Mouse (Mus musculus) testis, adult 2 months (tissue): ENCODE results near the gene Jph3. TPM values are rescaled to one million over a fixed set of nuclear protein-coding genes. Genes with fewer than 3 reads are reported as not detected.

ENCODE experiments used
- H3K27ac ChIP-seq: fragments of 200-500 bp; 2 replicates; pipeline ENCODE4 v1.5.1; 2012; ENCODE audit warnings: low read depth, low read length; ENCODE audit not compliant: control insufficient read depth, insufficient read depth
- H3K27me3 ChIP-seq: fragments of 200-500 bp; 2 replicates; pipeline ENCODE4 v1.6.1; 2012; ENCODE audit warnings: mild to moderate bottlenecking, low read length, moderate library complexity; ENCODE audit not compliant: control insufficient read depth, insufficient read depth
- H3K36me3 ChIP-seq: fragments of 200-500 bp; 2 replicates; pipeline ENCODE4 v1.6.1; 2012; ENCODE audit warnings: mild to moderate bottlenecking, low read length; ENCODE audit not compliant: control insufficient read depth, insufficient read depth
- H3K4me1 ChIP-seq: fragments of 200-500 bp; 2 replicates; pipeline ENCODE4 v1.6.1; 2012; ENCODE audit warnings: low read length; ENCODE audit not compliant: control insufficient read depth, insufficient read depth
- H3K4me3 ChIP-seq: fragments of 200-500 bp; 2 replicates; pipeline ENCODE4 v1.5.1; 2012; ENCODE audit warnings: low read depth, mild to moderate bottlenecking, low read length, moderate library complexity, mixed read lengths; ENCODE audit not compliant: control insufficient read depth
- CTCF ChIP-seq: fragments of 200-500 bp; IDR thresholded peaks from 2 replicates; pipeline ENCODE4 v1.5.1; 2012; ENCODE audit warnings: low read depth, mild to moderate bottlenecking, inconsistent platforms, low read length, moderate library complexity; ENCODE audit not compliant: control insufficient read depth, insufficient read depth, insufficient replicate concordance
- POLR2A ChIP-seq: fragments of 200-500 bp; IDR thresholded peaks from 2 replicates; pipeline ENCODE4 v1.6.1; 2012; ENCODE audit warnings: low read depth, mild to moderate bottlenecking, inconsistent platforms, low read length, moderate library complexity; ENCODE audit not compliant: control insufficient read depth
- polyA plus RNA-seq: library from polyadenylated mRNA; depleted of rRNA; stranded (reverse); fragments of >200 nt; gene quantifications from 2 replicates; pipeline ENCODE4 v1.2.3, GENCODE M21; 2012; rRNA removed

Gene Jph3
- polyA plus RNA-seq, 1 experiment = 3.1 TPM

- Histone ChIP-seq H3K27ac (no peak overlapping the region), H3K36me3 (no peaks in the 10 kb centered on the region), H3K27me3 (no peaks in the 10 kb centered on the region), H3K4me3 (no peak overlapping the region), H3K4me1 (peaks cover 4% of the 10 kb centered on the region; the same call in 1 of the 2 replicates)
- peak; percentile 97 for TF ChIP-seq CTCF
- no peak for TF ChIP-seq POLR2A
Observed at GRCm38 (mm10) chr8:121841242-121841641, 111.8 kb downstream of the Jph3 start.

- H3K36me3 ChIP-seq = no peaks in the 10 kb centered on the region
Observed at GRCm38 (mm10) chr8:121842064-121842955, 112.9 kb downstream of the Jph3 start.

GRCm38 (mm10) chr8:121843184-121843733, 113.8 kb downstream of the Jph3 start:
- H3K4me1 ChIP-seq = peaks cover 4% of the 10 kb centered on the region; the same call in 1 of the 2 replicates
- H3K27me3 ChIP-seq = no peaks in the 10 kb centered on the region
- no peaks in the 10 kb centered on the region for H3K36me3 ChIP-seq
- H3K27ac ChIP-seq = no peak overlapping the region
- H3K4me3 ChIP-seq = no peak overlapping the region
- no peak for TF ChIP-seq CTCF
- TF ChIP-seq POLR2A = no peak

More at GRCm38 (mm10) chr8:121842064-121842955, 112.9 kb downstream of the Jph3 start:
- Histone ChIP-seq H3K27ac (no peak overlapping the region), H3K4me3 (no peak overlapping the region), H3K4me1 (peaks cover 4% of the 10 kb centered on the region; the same call in 1 of the 2 replicates), H3K27me3 (no peaks in the 10 kb centered on the region)
- TF ChIP-seq CTCF (no peak), POLR2A (no peak)

Other genes with a start within 250 kb of the Jph3 start
- gene 1700018B08Rik, start 185.3 kb upstream of the Jph3 start, polyA plus RNA-seq = 438 and 472 TPM in 2 replicates
- gene Fbxo31, start 150.8 kb upstream of the Jph3 start, polyA plus RNA-seq = 6.1 and 6.8 TPM in 2 replicates
- gene Map1lc3b, start 139.3 kb upstream of the Jph3 start, polyA plus RNA-seq = 22.6 and 26.5 TPM in 2 replicates
- gene Zcchc14, start 76.7 kb upstream of the Jph3 start, polyA plus RNA-seq = 10.9 and 11.0 TPM in 2 replicates
- gene Klhdc4, start 99.9 kb downstream of the Jph3 start, polyA plus RNA-seq = 12.5 and 13.6 TPM in 2 replicates
- gene Slc7a5, start 178.1 kb downstream of the Jph3 start, polyA plus RNA-seq = 84.9 and 104 TPM in 2 replicates
- gene Car5a, start 215.3 kb downstream of the Jph3 start, polyA plus RNA-seq = not detected in 2 replicates
- gene Banp, start 220.1 kb downstream of the Jph3 start, polyA plus RNA-seq = 15.6 and 18.6 TPM in 2 replicates